In the genomic region with DNA sequence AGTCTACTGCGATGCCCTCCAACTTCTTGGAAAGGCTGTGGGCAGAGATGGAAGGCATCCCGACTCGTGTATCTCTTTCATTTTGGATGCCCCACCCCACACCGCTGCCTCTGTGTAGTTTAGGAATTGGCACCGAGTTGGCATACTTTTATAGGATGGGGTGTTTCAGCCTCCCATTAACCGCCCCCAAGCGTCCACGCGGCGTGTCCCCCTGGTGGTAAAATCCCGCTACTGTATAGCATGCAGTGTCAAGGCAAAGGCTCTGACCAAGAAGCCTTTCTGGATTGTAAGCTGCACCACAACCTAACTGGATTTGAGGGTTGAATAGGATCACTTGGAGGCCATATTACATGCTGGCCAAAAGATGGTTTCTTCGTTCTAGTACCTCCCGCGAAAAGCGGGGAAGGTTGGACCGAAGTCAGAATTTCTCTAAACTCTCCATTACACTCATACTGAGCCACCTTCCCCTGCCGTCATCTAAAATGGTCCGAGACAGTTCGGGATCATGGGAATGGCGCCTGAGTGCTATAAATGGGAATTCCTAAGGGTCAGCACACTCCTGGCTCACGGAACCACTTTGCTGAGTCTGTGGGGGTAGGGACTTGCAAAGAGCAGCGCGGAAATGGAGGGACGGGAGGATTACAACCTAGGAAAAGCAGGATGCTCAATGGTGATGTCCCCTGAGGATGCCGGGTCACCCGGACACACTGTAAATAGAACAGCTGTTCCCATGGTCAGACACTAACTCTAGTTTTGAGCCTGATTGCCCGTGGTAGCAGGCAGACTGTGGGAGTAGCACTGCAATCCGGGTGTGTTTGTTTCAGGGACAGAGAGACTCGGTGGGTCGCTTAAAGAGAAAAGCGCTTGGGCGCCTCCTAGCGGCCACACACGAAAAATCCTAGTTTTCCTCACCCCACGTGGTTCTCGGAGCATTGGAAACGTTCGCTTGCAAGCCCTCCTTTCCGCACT, we compare ENCODE assay signal across 8 mouse cellular contexts. TPM values are rescaled to one million over a fixed set of nuclear protein-coding genes. Genes with fewer than 3 reads are reported as not detected.
DNase-seq lines count a peak whose midpoint lies in the region; TF ChIP-seq lines count a peak whose summit lies in the region.
"Had no signal": no experiment of that assay in that cellular context is flagged by ENCODE, and none has a peak within 500 bp of the region (broad histone marks: within the 10 kb centered on the region; RNA-seq: fewer than 3 reads in every experiment).

No protein-coding gene starts in this region.

- H3K9ac ChIP-seq in MEL (ENCODE audit: control insufficient read depth, low read depth, low read length, poor library complexity, severe bottlenecking), result peak overlapping the region; percentile 51

- TF ChIP-seq POLR2A in MEL (IDR thresholded peaks at IDR 0.05; ENCODE audit: control insufficient read depth in 1 of 2, insufficient read depth in 1 of 2, low read depth in 1 of 2, low read length in 2 of 2, poor library complexity in 1 of 2), result 0 out of 4 replicates have a peak, but pooled peaks of 1 of the 2 experiments have one; percentile 25

- peak; percentile 70 to 85 (median 81) for TF ChIP-seq CTCF in MEL (IDR thresholded peaks at IDR 0.05 in 2 of 3, conservative IDR thresholded peaks at IDR 0.05 in 1 of 3; ENCODE audit: control insufficient read depth in 1 of 3, insufficient read depth in 1 of 3, low read depth in 2 of 3, low read length in 3 of 3, poor library complexity in 1 of 3, severe bottlenecking in 1 of 3)
- TF ChIP-seq CTCF in layer of hippocampus, adult 2 months (conservative IDR thresholded peaks at IDR 0.05), result peak; percentile 82

- H3K4me3 ChIP-seq in MEL (ENCODE audit: control insufficient read depth in 1 of 2, insufficient read depth in 1 of 2, low read depth in 2 of 2, low read length in 2 of 2), result peak overlapping the region; percentile 52 to 79
- peak overlapping the region; percentile 26 for H3K4me3 ChIP-seq in brown adipose tissue, adult 24 weeks (ENCODE audit: insufficient read depth, low read depth, low read length)
- peak overlapping the region; percentile 42 for H3K4me3 ChIP-seq in forebrain, embryonic 10.5 days
- peak overlapping the region; percentile 27 for H3K4me3 ChIP-seq in layer of hippocampus, adult 2 months

- no peak for TF ChIP-seq EP300 in MEL (IDR thresholded peaks at IDR 0.05; ENCODE audit: low read depth in 1 of 2, low read length in 2 of 2)

- no peaks in the 10 kb centered on the region for H3K9me3 ChIP-seq in MEL (replicated peaks; ENCODE audit: insufficient read depth, low read length)
- H3K9me3 ChIP-seq in forebrain, embryonic 10.5 days, result no peaks in the 10 kb centered on the region

- peak; percentile 69 for TF ChIP-seq RAD21 in MEL (IDR thresholded peaks at IDR 0.05; ENCODE audit: low read depth, low read length)

- intact Hi-C loops in heart, postnatal 36 days (cut with DNase I), result no loop called here

- H3K27me3 ChIP-seq in MEL (ENCODE audit: control insufficient read depth in 1 of 2, insufficient read depth in 2 of 2, low read length in 2 of 2), result no peaks in the 10 kb centered on the region
- peaks cover 100% of the 10 kb centered on the region for H3K27me3 ChIP-seq in forebrain, embryonic 10.5 days (ENCODE audit: poor library complexity, severe bottlenecking)

- no peaks in the 10 kb centered on the region for H3K36me3 ChIP-seq in MEL (ENCODE audit: control insufficient read depth in 1 of 2, insufficient read depth in 2 of 2, low read length in 2 of 2)
- H3K36me3 ChIP-seq in forebrain, embryonic 10.5 days (replicated peaks), result no peaks in the 10 kb centered on the region

- 1% methylated on average over 39 of the region's 39 CpGs for WGBS in forebrain, embryonic 10.5 days

- no peaks in the 10 kb centered on the region for H3K79me2 ChIP-seq in MEL (ENCODE audit: control insufficient read depth, insufficient read depth, low read length, poor library complexity)

- peak; percentile 85 for DNase-seq in MEL (ENCODE audit: low read depth, low spot score)
- peak; percentile 84 for DNase-seq in forebrain, embryonic 10.5 days (ENCODE audit: extremely low spot score, low spot score)
- peak; percentile 49 to 51 for DNase-seq in heart, postnatal 36 days
- DNase-seq in layer of hippocampus, adult 2 months (ENCODE audit: low spot score in 2 of 2), result peak; percentile 60 to 77
- peak; percentile 28 for DNase-seq in lung, postnatal 25 days (ENCODE audit: low spot score)
- peak; percentile 63 for DNase-seq in retina, postnatal 7 days (ENCODE audit: low read depth, low spot score)

- H3K27ac ChIP-seq in MEL (ENCODE audit: control insufficient read depth, low read depth, low read length), result no peak overlapping the region
- no peak overlapping the region for H3K27ac ChIP-seq in brown adipose tissue, adult 24 weeks (replicated peaks; ENCODE audit: low read depth, low read length)
- no peak overlapping the region for H3K27ac ChIP-seq in forebrain, embryonic 10.5 days
- H3K27ac ChIP-seq in layer of hippocampus, adult 2 months, result peak overlapping the region; percentile 19; the same call in 1 of the 2 replicates
- H3K27ac ChIP-seq: macrophage had no signal

- no peaks in the 10 kb centered on the region for H3K4me1 ChIP-seq in MEL (ENCODE audit: control insufficient read depth in 1 of 2, insufficient read depth in 2 of 2, low read length in 2 of 2)
- H3K4me1 ChIP-seq in brown adipose tissue, adult 24 weeks (ENCODE audit: control insufficient read depth, insufficient read depth, insufficient read length, low read length), result no peaks in the 10 kb centered on the region
- H3K4me1 ChIP-seq in forebrain, embryonic 10.5 days, result peaks cover 22% of the 10 kb centered on the region

TF ChIP-seq in MEL, 35 proteins besides CTCF, POLR2A, EP300 and RAD21:
- TF ChIP-seq USF1 (IDR thresholded peaks at IDR 0.05; ENCODE audit: low read depth, low read length) (peak; percentile 84), MXI1 (IDR thresholded peaks at IDR 0.05; ENCODE audit: low read depth, low read length) (peak; percentile 88), MAX (IDR thresholded peaks at IDR 0.05; ENCODE audit: low read length) (peak; percentile 83), SIN3A (IDR thresholded peaks at IDR 0.05; ENCODE audit: low read length) (peak; percentile 70; the same call in 1 of the 2 replicates), BHLHE40 (IDR thresholded peaks at IDR 0.05; ENCODE audit: borderline replicate concordance, low read depth, low read length) (no peak), CHD2 (IDR thresholded peaks at IDR 0.05; ENCODE audit: low read length) (no peak), TBP (IDR thresholded peaks at IDR 0.05; ENCODE audit: low read depth, low read length) (0 out of 2 replicates have a peak, but pooled peaks have one; percentile 25), MYC (IDR thresholded peaks at IDR 0.05; ENCODE audit: low read depth, low read length) (peak; percentile 92), SMC3 (IDR thresholded peaks at IDR 0.05; ENCODE audit: low read depth, low read length) (peak; percentile 72), USF2 (IDR thresholded peaks at IDR 0.05; ENCODE audit: borderline replicate concordance in 1 of 2, insufficient read depth in 1 of 2, low read depth in 1 of 2, low read length in 2 of 2) (no peak)
TF ChIP-seq in MEL: peak in this region for 7.

RNA-seq across cellular contexts. Expression of a gene that starts 15.7 kb away (rescaled TPM):
- total RNA-seq in MEL (2012; rRNA removed), result not detected in 2 replicates
- polyA plus RNA-seq in MEL (2012; ENCODE audit: insufficient read depth in 1 of 2, insufficient read length in 2 of 2, low read depth in 1 of 2, low replicate concordance in 2 of 2, missing spikeins in 1 of 2), result not detected
- polyA plus RNA-seq in brown adipose tissue, adult 24 weeks (2012; ENCODE audit: insufficient read depth, insufficient read length, missing spikeins), result not detected in 2 replicates
- 2.8 and 4.1 TPM in 2 replicates for polyA plus RNA-seq in forebrain, embryonic 10.5 days (2016; fragmentation: Nextera tagmentation; extraction: Ambion mirVana)
- not detected for total RNA-seq in heart, postnatal 36 days (2021)
- 1 to 10 TPM; 4.6 to 7.0 TPM for total RNA-seq in layer of hippocampus, adult 2 months (2021)
- polyA plus RNA-seq: macrophage had no signal

Comparison
In these comparisons a context has a peak if more than half of its experiments do, and no peak if none do; other contexts are left out.
1. DNase-seq: peak in every context shown above with its lines; median percentile 85 in MEL; 84 in forebrain, embryonic 10.5 days; 68 in layer of hippocampus, adult 2 months; 63 in retina, postnatal 7 days; 50 in heart, postnatal 36 days; 28 in lung, postnatal 25 days.